Mouse (Mus musculus): Measurements from ENCODE around the gene Inhba. TPM values are rescaled to one million over a fixed set of nuclear protein-coding genes. Genes with fewer than 3 reads are reported as not detected.

Gene Inhba
- 0.34 TPM in 1 of 2 replicates, not detected in the other for polyA plus RNA-seq (2016; fragmentation: Nextera tagmentation; extraction: Ambion mirVana)

DNA sequence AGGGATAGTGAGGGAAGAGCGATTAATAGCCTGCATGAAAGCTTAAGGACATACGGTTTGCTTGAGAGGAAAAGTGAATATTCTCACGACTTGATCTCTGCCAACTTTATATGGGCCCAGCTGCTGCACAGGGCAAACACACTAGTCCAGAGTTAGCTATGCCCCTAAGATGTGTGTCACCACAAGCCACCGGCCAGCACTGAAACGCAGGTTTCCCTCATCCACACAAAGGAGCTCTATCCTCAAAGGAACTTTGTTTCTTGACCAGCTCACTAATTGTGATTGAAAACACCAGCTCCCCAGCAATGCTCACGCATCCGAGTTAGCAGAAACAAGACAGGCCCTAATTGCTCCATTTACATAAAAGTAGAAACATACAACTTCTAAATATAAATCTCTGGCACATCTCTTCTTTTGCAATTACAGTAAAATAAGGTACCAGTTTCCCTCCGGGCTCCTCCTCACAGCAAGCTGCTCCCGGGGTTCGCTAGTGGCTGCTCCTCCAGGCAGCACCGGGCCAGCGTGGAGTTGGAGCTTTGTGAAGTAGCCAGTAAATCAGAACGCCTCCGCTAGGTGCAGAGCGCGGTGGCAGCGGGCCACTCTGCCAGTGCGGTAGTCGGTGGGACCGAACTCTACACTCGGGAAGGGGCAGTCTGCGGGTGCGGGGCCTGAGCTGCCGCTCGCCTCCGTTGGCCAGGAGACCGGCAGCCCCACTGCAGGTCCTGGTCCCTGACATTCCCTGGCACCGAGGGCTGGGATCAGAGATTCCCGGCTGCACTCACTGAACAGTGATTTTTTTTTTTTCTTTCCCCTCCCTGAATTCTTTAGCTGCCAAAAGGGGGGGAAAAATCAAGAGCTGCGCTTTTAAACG is at the start of gene Inhba:
Gene Inhba, plus strand, starts transcription at position 480 of the 871 bp plus-strand sequence.
- Histone ChIP-seq H3K36me3 (no peaks in the 10 kb centered on the region), H3K9me3 (replicated peaks) (no peaks in the 10 kb centered on the region), H3K27me3 (ENCODE audit: low read depth, poor library complexity, severe bottlenecking) (peaks cover 68% of the 10 kb centered on the region), H3K4me3 (peak within 1 kb of the TSS; percentile 61), H3K4me1 (peaks cover 23% of the 10 kb centered on the region), H3K27ac (replicated peaks) (peak within 1 kb of the TSS; percentile 56; the same call in 1 of the 2 replicates)
- DNase-seq (ENCODE audit: low spot score) = peak; percentile 59
- WGBS = 5% methylated on average over 31 of the region's 31 CpGs

DNA sequence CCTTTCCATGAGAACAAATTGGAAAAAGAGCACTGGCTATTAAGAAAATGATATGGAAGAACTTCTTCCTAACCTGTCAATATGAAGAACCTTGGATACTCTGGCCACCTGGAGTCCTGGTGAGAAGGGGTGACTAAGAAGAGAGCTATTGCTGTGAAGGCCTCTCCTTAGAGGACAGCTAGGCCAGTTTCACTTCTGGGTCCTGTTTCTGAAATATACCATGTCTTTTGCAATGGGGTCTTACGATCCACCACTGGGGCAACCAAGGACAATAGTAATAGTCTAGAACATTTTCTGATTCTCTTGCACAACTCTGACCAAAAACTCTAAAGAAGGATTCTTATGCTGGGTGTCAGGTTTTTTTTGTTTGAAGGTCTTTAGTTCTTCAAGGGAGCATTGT is 35.1 kb upstream of the Inhba start:
- Histone ChIP-seq H3K4me3 (no peak overlapping the region), H3K27me3 (ENCODE audit: low read depth, poor library complexity, severe bottlenecking) (no peaks in the 10 kb centered on the region), H3K4me1 (no peaks in the 10 kb centered on the region), H3K27ac (replicated peaks) (no peak overlapping the region), H3K9me3 (replicated peaks) (no peaks in the 10 kb centered on the region), H3K36me3 (no peaks in the 10 kb centered on the region)
- 81% methylated on average over 1 of the region's 1 CpGs for WGBS
- no peak for DNase-seq (ENCODE audit: low spot score)

DNA sequence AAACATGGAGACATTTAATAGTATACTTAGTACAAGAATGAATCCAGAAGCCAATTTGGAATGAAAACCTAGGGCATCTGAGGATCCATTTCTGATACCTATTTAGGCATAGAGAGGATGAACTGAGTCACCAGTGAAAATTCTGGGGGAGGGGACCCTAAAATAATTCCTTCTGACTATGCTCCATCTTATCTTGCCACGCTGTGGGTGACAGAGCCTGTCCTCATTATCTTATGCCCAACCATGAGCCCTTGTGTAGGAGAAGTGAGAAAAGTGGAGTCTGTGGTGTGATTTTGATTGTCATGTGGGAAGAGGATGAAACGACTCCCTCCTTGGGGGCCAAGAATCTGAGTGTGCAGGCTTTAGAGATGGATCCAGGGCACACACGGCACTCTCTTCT is 32.1 kb upstream of the Inhba start:
- WGBS = 87% methylated on average over 3 of the region's 3 CpGs
- H3K9me3 ChIP-seq (replicated peaks) = no peaks in the 10 kb centered on the region
- no peaks in the 10 kb centered on the region for H3K27me3 ChIP-seq (ENCODE audit: low read depth, poor library complexity, severe bottlenecking)
- H3K4me3 ChIP-seq = no peak overlapping the region
- no peak for DNase-seq (ENCODE audit: low spot score)
- H3K4me1 ChIP-seq = no peaks in the 10 kb centered on the region
- H3K36me3 ChIP-seq = no peaks in the 10 kb centered on the region
- H3K27ac ChIP-seq (replicated peaks) = no peak overlapping the region

DNA sequence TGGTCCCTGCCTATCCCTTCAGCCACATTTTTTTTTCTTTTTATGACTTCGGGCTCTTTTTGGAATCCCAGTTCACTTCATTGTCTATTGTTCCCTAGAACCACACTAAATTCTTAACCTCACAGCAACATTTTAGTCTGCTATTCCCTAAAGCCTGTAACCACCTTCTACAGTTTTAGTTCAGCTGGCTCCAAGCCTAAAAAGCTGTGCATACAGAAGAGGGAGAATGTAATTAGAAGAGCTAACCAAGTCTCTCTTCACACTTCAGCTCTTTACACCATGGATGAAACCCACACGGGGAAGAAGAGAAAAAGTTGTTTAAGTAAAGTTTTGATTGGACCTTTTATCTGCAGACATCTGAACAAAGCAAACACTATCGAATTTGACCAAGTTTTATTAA is 29.6 kb upstream of the Inhba start:
- H3K9me3 ChIP-seq (replicated peaks) = no peaks in the 10 kb centered on the region
- no peak overlapping the region for H3K4me3 ChIP-seq
- DNase-seq (ENCODE audit: low spot score) = no peak
- no peak overlapping the region for H3K27ac ChIP-seq (replicated peaks)
- WGBS = 82% methylated on average over 3 of the region's 3 CpGs
- no peaks in the 10 kb centered on the region for H3K27me3 ChIP-seq (ENCODE audit: low read depth, poor library complexity, severe bottlenecking)
- H3K4me1 ChIP-seq = no peaks in the 10 kb centered on the region
- H3K36me3 ChIP-seq = no peaks in the 10 kb centered on the region

DNA sequence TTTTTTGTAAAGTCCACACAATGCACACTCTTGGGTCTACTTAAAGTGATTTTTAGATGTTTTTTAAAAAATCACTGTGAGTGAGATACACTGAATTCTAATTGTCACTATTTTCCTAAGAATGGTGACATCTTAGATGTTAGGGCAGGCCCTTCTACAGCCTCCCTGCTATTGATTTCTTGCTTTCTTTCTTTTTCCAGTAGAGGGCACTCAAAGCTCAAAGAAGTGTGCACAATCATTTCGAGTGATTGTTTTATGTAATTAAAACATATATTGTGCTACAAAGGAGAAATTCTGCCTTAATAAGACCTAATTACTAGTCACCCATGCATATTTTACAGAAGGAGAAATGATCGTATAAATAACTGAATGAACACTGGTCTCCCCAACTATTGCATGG is 25.9 kb upstream of the Inhba start:
- Histone ChIP-seq H3K36me3 (no peaks in the 10 kb centered on the region), H3K4me3 (no peak overlapping the region), H3K9me3 (replicated peaks) (no peaks in the 10 kb centered on the region), H3K27ac (replicated peaks) (no peak overlapping the region), H3K4me1 (no peaks in the 10 kb centered on the region), H3K27me3 (ENCODE audit: low read depth, poor library complexity, severe bottlenecking) (no peaks in the 10 kb centered on the region)
- no peak for DNase-seq (ENCODE audit: low spot score)
- 74% methylated on average over 2 of the region's 2 CpGs for WGBS

DNA sequence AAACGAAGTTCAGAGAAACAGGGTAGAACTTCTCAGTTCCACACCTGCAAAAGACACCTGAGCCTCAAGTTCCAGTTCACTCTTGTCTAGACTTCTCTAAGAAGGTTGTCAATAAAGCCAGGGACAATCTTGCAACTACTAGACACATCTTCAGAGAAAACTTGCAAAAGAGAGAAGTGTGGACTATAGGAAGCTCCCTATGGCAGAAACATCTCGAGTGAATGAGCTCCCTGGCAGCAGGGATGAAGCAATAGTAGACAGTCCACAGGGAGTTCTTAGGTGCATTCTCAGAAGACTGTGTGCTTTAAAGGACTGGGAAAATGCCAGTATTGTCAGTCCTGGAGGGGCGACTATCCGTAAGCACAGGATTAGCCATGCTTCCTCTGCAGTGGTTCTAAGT is 25.5 kb upstream of the Inhba start:
- Histone ChIP-seq H3K27ac (replicated peaks) (no peak overlapping the region), H3K27me3 (ENCODE audit: low read depth, poor library complexity, severe bottlenecking) (no peaks in the 10 kb centered on the region), H3K9me3 (replicated peaks) (no peaks in the 10 kb centered on the region), H3K36me3 (no peaks in the 10 kb centered on the region), H3K4me1 (no peaks in the 10 kb centered on the region), H3K4me3 (no peak overlapping the region)
- DNase-seq (ENCODE audit: low spot score) = no peak
- WGBS = 85% methylated on average over 4 of the region's 4 CpGs

DNA sequence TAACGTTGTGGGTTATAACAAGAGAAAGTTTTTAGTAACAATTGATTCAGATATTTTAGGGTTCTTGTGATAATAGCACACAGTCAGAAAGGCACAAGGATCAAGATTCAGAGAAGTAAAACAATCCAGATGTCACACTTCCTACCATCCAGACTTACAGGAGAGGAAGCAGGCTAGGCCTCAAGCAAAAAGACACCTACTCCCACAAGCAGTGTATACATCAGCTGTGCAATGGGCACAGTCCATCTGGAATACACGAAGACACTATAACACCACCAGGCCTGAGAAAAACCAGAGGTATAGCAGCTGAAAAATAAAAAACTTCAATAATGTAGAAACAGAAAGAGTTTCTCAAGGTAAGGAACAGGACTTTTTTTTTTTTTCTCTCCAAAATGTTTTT is 16.3 kb upstream of the Inhba start:
- no peak overlapping the region for H3K4me3 ChIP-seq
- H3K4me1 ChIP-seq = no peaks in the 10 kb centered on the region
- no peaks in the 10 kb centered on the region for H3K9me3 ChIP-seq (replicated peaks)
- H3K27me3 ChIP-seq (ENCODE audit: low read depth, poor library complexity, severe bottlenecking) = no peaks in the 10 kb centered on the region
- DNase-seq (ENCODE audit: low spot score) = no peak
- WGBS = 79% methylated on average over 2 of the region's 2 CpGs
- no peak overlapping the region for H3K27ac ChIP-seq (replicated peaks)
- H3K36me3 ChIP-seq = no peaks in the 10 kb centered on the region

DNA sequence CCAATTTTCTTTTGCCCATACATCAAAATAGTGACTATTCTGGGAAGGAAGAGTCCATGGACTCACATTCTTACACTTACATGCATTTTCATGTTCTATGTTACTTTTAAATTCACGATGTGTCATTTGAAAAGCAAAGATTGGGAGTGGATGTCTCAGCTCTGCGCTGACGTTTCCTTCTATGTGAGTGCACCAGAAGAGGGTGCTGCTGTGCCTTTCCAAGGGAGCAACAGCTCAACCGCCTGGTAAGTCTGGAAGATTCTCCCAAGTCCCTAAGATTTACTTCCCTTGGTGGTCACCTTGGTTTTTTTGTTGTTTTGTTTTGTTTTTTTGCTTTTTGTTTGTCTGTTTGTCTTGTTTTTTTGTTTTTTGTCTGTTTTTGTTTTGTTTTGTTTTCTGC is 6.1 kb upstream of the Inhba start:
- Histone ChIP-seq H3K4me1 (no peaks in the 10 kb centered on the region), H3K27me3 (ENCODE audit: low read depth, poor library complexity, severe bottlenecking) (peaks cover 8% of the 10 kb centered on the region), H3K9me3 (replicated peaks) (no peaks in the 10 kb centered on the region), H3K27ac (replicated peaks) (no peak overlapping the region), H3K4me3 (no peak overlapping the region), H3K36me3 (no peaks in the 10 kb centered on the region)
- DNase-seq (ENCODE audit: low spot score) = peak; percentile 32
- 16% methylated on average over 4 of the region's 4 CpGs for WGBS

DNA sequence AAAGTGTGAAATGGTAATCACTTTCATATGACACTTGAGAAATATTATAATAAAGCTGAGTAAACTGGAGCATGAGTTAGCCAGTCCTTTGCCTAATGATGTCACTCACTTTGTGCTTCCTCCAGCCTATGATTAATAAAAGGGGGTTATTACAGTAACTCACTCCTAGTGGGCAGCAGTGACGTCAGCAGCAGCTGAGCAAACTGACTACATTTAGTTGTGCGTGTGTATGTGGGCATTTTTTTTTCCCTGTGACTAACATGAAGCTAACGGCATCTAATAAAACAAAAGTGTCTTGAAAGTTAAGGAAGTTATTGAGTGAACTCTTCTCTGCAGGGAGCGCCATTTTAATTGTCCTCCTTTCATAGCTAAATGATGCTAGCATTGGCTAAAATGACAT is 3.9 kb upstream of the Inhba start:
- Histone ChIP-seq H3K4me1 (peaks cover 14% of the 10 kb centered on the region), H3K27ac (replicated peaks) (no peak overlapping the region), H3K27me3 (ENCODE audit: low read depth, poor library complexity, severe bottlenecking) (peaks cover 29% of the 10 kb centered on the region), H3K4me3 (no peak overlapping the region), H3K9me3 (replicated peaks) (no peaks in the 10 kb centered on the region), H3K36me3 (no peaks in the 10 kb centered on the region)
- no peak for DNase-seq (ENCODE audit: low spot score)
- 90% methylated on average over 4 of the region's 4 CpGs for WGBS

DNA sequence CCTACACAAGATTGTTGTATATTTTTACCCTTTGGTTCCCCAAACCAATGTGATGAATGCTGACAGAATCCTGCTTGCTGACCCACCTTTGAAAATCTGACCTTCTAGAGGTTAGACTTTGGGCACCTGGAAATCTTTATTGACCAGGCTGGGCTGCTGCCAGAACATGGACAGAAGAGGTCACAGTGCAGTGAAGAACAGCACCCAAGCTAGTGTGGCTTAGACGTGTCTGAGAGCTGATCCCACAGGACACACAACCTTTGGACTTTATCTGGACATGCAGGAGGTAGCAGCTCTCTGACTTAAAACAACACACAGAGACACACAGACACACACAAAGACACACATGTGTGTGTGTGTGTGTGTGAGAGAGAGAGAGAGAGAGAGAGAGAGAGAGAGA is 3.3 kb upstream of the Inhba start:
- H3K4me1 ChIP-seq = peaks cover 14% of the 10 kb centered on the region
- H3K4me3 ChIP-seq = no peak overlapping the region
- no peak overlapping the region for H3K27ac ChIP-seq (replicated peaks)
- H3K27me3 ChIP-seq (ENCODE audit: low read depth, poor library complexity, severe bottlenecking) = peaks cover 35% of the 10 kb centered on the region
- no peaks in the 10 kb centered on the region for H3K9me3 ChIP-seq (replicated peaks)
- H3K36me3 ChIP-seq = no peaks in the 10 kb centered on the region
- DNase-seq (ENCODE audit: low spot score) = no peak
- 57% methylated on average over 1 of the region's 1 CpGs for WGBS

DNA sequence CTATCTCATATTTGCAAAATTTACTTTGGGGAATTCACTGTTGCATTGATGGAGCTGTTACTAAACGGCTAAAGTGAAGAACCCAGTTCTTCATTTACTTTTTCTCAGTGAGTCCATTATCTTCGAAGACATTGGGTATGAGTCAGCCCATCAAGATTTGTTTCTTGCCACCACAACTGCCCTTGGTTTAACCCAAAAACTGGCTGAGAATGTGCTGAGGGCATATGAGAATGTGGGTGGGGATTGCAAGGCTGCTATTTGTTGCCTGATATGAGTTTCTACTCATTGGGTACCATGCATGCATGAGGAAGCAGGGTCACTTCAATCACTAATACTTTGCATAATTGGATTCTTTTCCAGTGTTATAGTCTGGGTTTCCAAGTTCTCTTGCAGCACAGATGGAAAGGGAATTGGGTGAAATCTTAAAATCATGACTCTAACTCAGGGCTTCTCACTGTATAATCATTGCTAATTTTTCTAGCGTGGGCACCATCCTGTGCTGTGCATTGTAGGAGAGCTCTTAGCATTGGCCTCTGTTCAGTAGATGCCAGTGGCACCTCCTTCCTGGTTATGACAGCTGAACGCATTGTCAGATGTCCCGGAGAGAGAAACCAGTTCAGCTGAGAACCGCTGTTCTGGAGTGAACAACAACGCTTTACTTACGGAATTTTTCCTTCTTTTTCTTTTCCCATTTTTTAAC is 1.7 kb upstream of the Inhba start:
- H3K4me3 ChIP-seq = no peak overlapping the region
- H3K9me3 ChIP-seq (replicated peaks) = no peaks in the 10 kb centered on the region
- peaks cover 14% of the 10 kb centered on the region for H3K4me1 ChIP-seq
- H3K27me3 ChIP-seq (ENCODE audit: low read depth, poor library complexity, severe bottlenecking) = peaks cover 51% of the 10 kb centered on the region
- H3K36me3 ChIP-seq = no peaks in the 10 kb centered on the region
- DNase-seq (ENCODE audit: low spot score) = no peak
- WGBS = 89% methylated on average over 8 of the region's 8 CpGs
- no peak overlapping the region for H3K27ac ChIP-seq (replicated peaks)

DNA sequence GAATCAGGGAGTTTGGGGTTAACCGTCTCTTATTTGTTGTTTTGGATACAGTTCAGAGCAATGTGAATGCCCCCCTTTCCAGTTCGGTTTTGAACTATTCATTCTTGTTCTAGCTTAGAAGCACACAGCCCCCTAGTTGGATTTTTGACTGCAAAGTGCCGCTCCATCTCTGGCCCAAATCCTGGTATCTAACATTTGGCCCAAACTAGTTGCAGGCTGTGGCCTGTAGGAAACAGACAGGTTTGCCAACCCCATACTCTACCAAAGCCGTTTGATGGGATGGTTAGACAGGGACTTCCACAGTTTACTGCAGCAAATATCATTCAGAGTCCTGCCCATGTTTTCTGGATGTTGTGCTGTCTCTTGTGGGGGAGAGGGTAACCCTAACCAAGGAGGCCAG is 1.1 kb upstream of the Inhba start:
- Histone ChIP-seq H3K27me3 (ENCODE audit: low read depth, poor library complexity, severe bottlenecking) (peaks cover 57% of the 10 kb centered on the region), H3K4me1 (peaks cover 14% of the 10 kb centered on the region), H3K27ac (replicated peaks) (no peak overlapping the region), H3K36me3 (no peaks in the 10 kb centered on the region), H3K4me3 (no peak overlapping the region), H3K9me3 (replicated peaks) (no peaks in the 10 kb centered on the region)
- no peak for DNase-seq (ENCODE audit: low spot score)
- WGBS = 75% methylated on average over 4 of the region's 4 CpGs

DNA sequence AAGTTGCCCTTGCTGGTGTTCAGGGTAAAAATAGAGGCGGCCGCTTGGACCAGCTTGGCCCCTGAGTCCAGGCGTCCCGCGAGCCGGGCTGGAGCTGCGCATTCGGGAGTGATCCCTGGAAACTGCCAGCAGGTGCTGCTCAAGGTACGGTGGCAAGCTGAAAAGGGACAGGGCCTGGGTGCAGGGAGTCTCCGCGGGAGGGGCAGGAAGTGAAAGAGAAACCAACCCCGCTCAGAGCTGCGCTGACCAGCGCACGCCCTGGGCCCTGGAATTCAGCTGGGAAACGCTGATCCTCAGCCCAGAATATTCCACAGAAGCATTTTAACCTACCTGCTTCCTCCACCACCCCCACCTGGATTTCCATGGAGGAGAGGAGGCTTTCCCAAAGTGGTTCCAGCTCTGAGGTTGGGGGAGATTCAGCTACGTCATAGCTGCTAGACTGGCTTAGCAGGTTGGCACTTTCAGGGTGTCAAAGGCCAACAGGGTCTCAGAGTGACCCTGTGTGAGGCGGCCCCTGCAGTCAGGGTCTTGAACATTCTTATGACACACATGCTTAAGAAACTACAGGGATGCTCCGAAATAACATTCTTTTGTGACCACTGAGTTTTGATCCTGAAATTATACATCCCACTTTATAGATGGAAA is 714 bp downstream of the Inhba start:
- Histone ChIP-seq H3K9me3 (replicated peaks) (no peaks in the 10 kb centered on the region), H3K36me3 (no peaks in the 10 kb centered on the region), H3K4me3 (peak overlapping the region; percentile 61), H3K27me3 (ENCODE audit: low read depth, poor library complexity, severe bottlenecking) (peaks cover 75% of the 10 kb centered on the region), H3K27ac (replicated peaks) (peak overlapping the region; percentile 56; the same call in 1 of the 2 replicates), H3K4me1 (peaks cover 31% of the 10 kb centered on the region)
- DNase-seq (ENCODE audit: low spot score) = peak; percentile 77
- WGBS = 7% methylated on average over 19 of the region's 19 CpGs
